Mouse (Mus musculus) kidney, postnatal 0 days (tissue): ENCODE measurements around the gene Acot11. TPM values are rescaled to one million over a fixed set of nuclear protein-coding genes. Genes with fewer than 3 reads are reported as not detected.
A peak's percentile ranks its signal among the peaks of the same experiment; 100 is the strongest.
"Not testable (repeated sequence)": the region's sequence is repeated elsewhere in the genome, so short reads cannot be mapped to it uniquely, and the experiment has no call there.

Experiments
- ATAC-seq: fragments of 200-750 bp; cut with Nextera tagmentation; replicated peaks from 2 replicates; pipeline ENCODE4 v1.8.0; 2017; ENCODE audit warnings: low read depth, moderate number of reproducible peaks, moderate TSS enrichment, moderate library complexity; ENCODE audit not compliant: low FRiP score
- DNase-seq: peaks from one replicate; pipeline ENCODE4 v3.0.0-alpha.2; 2016; ENCODE audit warnings: low spot score
- H3K27ac ChIP-seq: fragments of 300-500 bp; sonication (generic); 2 replicates; pipeline ENCODE4 v1.5.1; 2014; ENCODE audit warnings: mild to moderate bottlenecking
- H3K27me3 ChIP-seq: fragments of 300-500 bp; sonication (generic); 2 replicates; pipeline ENCODE4 v1.6.1; 2014; ENCODE audit warnings: low read length, mixed read lengths; ENCODE audit not compliant: insufficient read depth
- H3K36me3 ChIP-seq: fragments of 300-500 bp; sonication (generic); 2 replicates; pipeline ENCODE4 v1.6.1; 2014; ENCODE audit warnings: low read length, mixed read lengths; ENCODE audit not compliant: insufficient read depth
- H3K4me1 ChIP-seq: fragments of 300-500 bp; sonication (generic); replicated peaks from 2 replicates; pipeline ENCODE4 v1.6.1; 2014; ENCODE audit warnings: antibody characterized with exemption, low read length, mixed read lengths; ENCODE audit not compliant: insufficient read depth
- H3K4me2 ChIP-seq: fragments of 300-500 bp; sonication (generic); 2 replicates; pipeline ENCODE4 v1.6.1; 2014; ENCODE audit warnings: mild to moderate bottlenecking, low read length, moderate library complexity, mixed read lengths
- H3K4me3 ChIP-seq: fragments of 300-500 bp; sonication (generic); replicated peaks from 2 replicates; pipeline ENCODE4 v1.5.1; 2014; ENCODE audit warnings: low read depth, low read length
- H3K9ac ChIP-seq: fragments of 300-500 bp; sonication (generic); 2 replicates; pipeline ENCODE4 v1.6.1; 2014; ENCODE audit warnings: low read depth, low read length
- H3K9me3 ChIP-seq: fragments of 300-500 bp; sonication (generic); replicated peaks from 2 replicates; pipeline ENCODE4 v1.6.1; 2016; ENCODE audit warnings: low read length, inconsistent platforms, mixed read lengths
- CTCF ChIP-seq: IDR thresholded peaks from 2 replicates; pipeline ENCODE4 v1.5.1; 2016; ENCODE audit warnings: antibody characterized with exemption, low read depth, mild to moderate bottlenecking, moderate library complexity
- WGBS: fragments of 180-500 bp; shearing (Covaris S2); extraction: QIAGEN DNeasy Blood & Tissue Kit; methylation state at CpG from one replicate; pipeline ENCODE4 v1.1.7; 2014; 5-methylcytosine and 5-hydroxymethylcytosine counted together
- polyA plus RNA-seq: library from polyadenylated mRNA; unstranded; fragments of >200 nt; fragmentation: Nextera tagmentation; extraction: Ambion mirVana; gene quantifications from 2 replicates; pipeline ENCODE4 v1.2.1, GENCODE M21; 2015

The Acot11 gene
- polyA plus RNA-seq, 1 experiment from 2014 or later, result 1.7 TPM

- no peaks in the 10 kb centered on the region for H3K27me3 ChIP-seq
- WGBS, result 88% methylated on average over 4 of the region's 4 CpGs
- no peak overlapping the region for H3K9ac ChIP-seq
Observed at GRCm38 (mm10) chr4:106803781-106804180, 1.0 kb downstream of the Acot11 start.

GRCm38 (mm10) chr4:106799772-106800336, 4.9 kb downstream of the Acot11 start:
- no peaks in the 10 kb centered on the region for H3K27me3 ChIP-seq

More at GRCm38 (mm10) chr4:106803781-106804180, 1.0 kb downstream of the Acot11 start:
- peak; percentile 37; the same call in 1 of the 2 replicates for TF ChIP-seq CTCF
- Histone ChIP-seq H3K36me3 (no peaks in the 10 kb centered on the region), H3K4me3 (no peak overlapping the region), H3K4me2 (no peak overlapping the region), H3K27ac (no peak overlapping the region), H3K4me1 (peaks cover 17% of the 10 kb centered on the region), H3K9me3 (no peaks in the 10 kb centered on the region)
- ATAC-seq, result no peak
- DNase-seq, result no peak

GRCm38 (mm10) chr4:106798908-106799546, 5.8 kb downstream of the Acot11 start:
- DNase-seq (peak; percentile 59), ATAC-seq (no peak)
- WGBS, result 35% methylated on average over 10 of the region's 10 CpGs
- Histone ChIP-seq H3K9me3 (no peaks in the 10 kb centered on the region), H3K4me2 (peak overlapping the region; percentile 43), H3K9ac (no peak overlapping the region), H3K27ac (peak overlapping the region; percentile 42), H3K36me3 (no peaks in the 10 kb centered on the region), H3K4me1 (peaks cover 8% of the 10 kb centered on the region; the same call in 1 of the 2 replicates), H3K4me3 (0 out of 2 replicates have a peak overlapping the region, but pooled peaks have one; percentile 9), H3K27me3 (no peaks in the 10 kb centered on the region)
- TF ChIP-seq CTCF, result no peak

More at GRCm38 (mm10) chr4:106799772-106800336, 4.9 kb downstream of the Acot11 start:
- Histone ChIP-seq H3K4me2 (peak overlapping the region; percentile 43), H3K4me1 (peaks cover 13% of the 10 kb centered on the region; the same call in 1 of the 2 replicates), H3K9ac (no peak overlapping the region), H3K9me3 (no peaks in the 10 kb centered on the region), H3K36me3 (no peaks in the 10 kb centered on the region), H3K27ac (no peak overlapping the region), H3K4me3 (0 out of 2 replicates have a peak overlapping the region, but pooled peaks have one; percentile 9)
- DNase-seq (peak; percentile 91), ATAC-seq (peak; percentile 86)
- WGBS, result 10% methylated on average over 15 of the region's 15 CpGs
- TF ChIP-seq CTCF, result peak; percentile 86

DNA sequence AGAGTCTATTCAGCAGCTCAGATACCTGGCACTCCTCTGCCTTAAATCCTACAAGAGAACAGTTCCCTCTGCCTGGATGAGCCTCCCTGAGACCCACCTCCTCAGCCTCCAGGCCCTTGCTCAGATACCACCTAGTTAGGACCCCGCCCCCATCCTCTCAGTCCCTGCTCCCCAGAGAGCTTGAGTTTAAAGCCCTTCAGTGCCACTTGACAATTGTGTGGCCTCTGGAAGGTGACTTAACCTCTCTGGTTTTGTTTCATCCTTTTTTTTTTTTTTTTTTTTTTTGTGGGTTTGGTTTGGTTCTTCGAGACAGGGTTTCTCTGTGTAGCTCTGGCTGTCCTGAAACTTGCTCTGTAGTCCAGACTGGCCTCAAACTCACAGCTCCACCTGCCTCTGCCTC, 9.5 kb downstream of the Acot11 start:
- ATAC-seq (no peak), DNase-seq (no peak)
- H3K4me1 ChIP-seq, result peaks cover 8% of the 10 kb centered on the region; the same call in 1 of the 2 replicates
- H3K27ac ChIP-seq, result no peak overlapping the region
- H3K4me2 ChIP-seq, result no peak overlapping the region
- H3K9ac ChIP-seq, result no peak overlapping the region
- WGBS, result 88% methylated on average over 2 of the region's 2 CpGs
- H3K4me3 ChIP-seq, result no peak overlapping the region
- H3K27me3 ChIP-seq, result no peaks in the 10 kb centered on the region
- TF ChIP-seq CTCF, result no peak
- H3K36me3 ChIP-seq, result no peaks in the 10 kb centered on the region
- H3K9me3 ChIP-seq, result no peaks in the 10 kb centered on the region

DNA sequence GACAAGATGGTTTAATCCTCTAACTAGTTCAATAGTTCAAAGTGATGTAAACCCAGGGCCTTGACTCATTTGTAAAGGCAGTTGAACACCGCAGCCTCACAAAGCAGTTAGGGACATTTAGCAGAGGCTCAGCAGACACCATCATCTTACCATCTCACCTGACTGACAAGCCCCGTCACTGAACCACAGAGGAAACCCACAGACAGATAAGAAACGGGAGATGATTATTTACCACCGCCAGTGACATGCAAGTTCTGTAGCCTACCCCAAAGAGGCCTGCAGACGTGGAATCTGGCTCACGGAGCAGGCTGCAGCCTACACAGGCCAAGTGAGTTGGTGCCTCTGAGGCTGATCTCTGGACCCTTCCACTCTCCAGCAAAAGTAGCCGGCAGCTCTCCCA, 10.6 kb downstream of the Acot11 start:
- H3K27me3 ChIP-seq, result no peaks in the 10 kb centered on the region
- H3K27ac ChIP-seq, result no peak overlapping the region
- H3K4me3 ChIP-seq, result no peak overlapping the region
- H3K4me1 ChIP-seq, result peaks cover 5% of the 10 kb centered on the region; the same call in 1 of the 2 replicates
- H3K9me3 ChIP-seq, result no peaks in the 10 kb centered on the region
- H3K4me2 ChIP-seq, result no peak overlapping the region
- ATAC-seq (no peak), DNase-seq (no peak)
- H3K36me3 ChIP-seq, result no peaks in the 10 kb centered on the region
- WGBS, result 84% methylated on average over 7 of the region's 7 CpGs
- no peak overlapping the region for H3K9ac ChIP-seq
- TF ChIP-seq CTCF, result no peak

- H3K27me3 ChIP-seq, H3K4me2 ChIP-seq, H3K4me3 ChIP-seq, H3K9ac ChIP-seq, H3K9me3 ChIP-seq, ATAC-seq, DNase-seq, H3K27ac ChIP-seq, H3K4me1 ChIP-seq, H3K36me3 ChIP-seq: not testable (repeated sequence)
- 96% methylated on average over 9 of the region's 9 CpGs for WGBS
Observed at GRCm38 (mm10) chr4:106793826-106794225, 11.0 kb downstream of the Acot11 start.
